8 mouse cellular contexts compared by ENCODE assay signal in genomic region chr16:30145465-30146207, GRCm38 (mm10).
DNase-seq lines count a peak whose midpoint lies in the region; ATAC-seq and TF ChIP-seq lines count a peak whose summit lies in the region.

No protein-coding gene starts in this region.

- no peaks in the 10 kb centered on the region for H3K36me3 ChIP-seq in lung, postnatal 0 days (ENCODE audit: insufficient read depth, low read length)
- H3K36me3 ChIP-seq in heart, postnatal 0 days (replicated peaks; ENCODE audit: control insufficient read depth, insufficient read depth, low read length), result no peaks in the 10 kb centered on the region
- no peaks in the 10 kb centered on the region for H3K36me3 ChIP-seq in limb, embryonic 13.5 days
- no peaks in the 10 kb centered on the region for H3K36me3 ChIP-seq in neural tube, embryonic 11.5 days (ENCODE audit: control insufficient read depth, insufficient read depth, low read length)

- H3K4me2 ChIP-seq in lung, postnatal 0 days (replicated peaks; ENCODE audit: low read depth, low read length), result peak overlapping the region; percentile 36
- H3K4me2 ChIP-seq in heart, postnatal 0 days (ENCODE audit: low read depth, low read length), result peak overlapping the region; percentile 52
- peak overlapping the region; percentile 63 for H3K4me2 ChIP-seq in limb, embryonic 13.5 days (replicated peaks)
- peak overlapping the region; percentile 30 for H3K4me2 ChIP-seq in neural tube, embryonic 11.5 days (ENCODE audit: low read depth)

- no peak overlapping the region for H3K9ac ChIP-seq in lung, postnatal 0 days (replicated peaks; ENCODE audit: low read depth)
- H3K9ac ChIP-seq in heart, postnatal 0 days (replicated peaks; ENCODE audit: low read depth, low read length), result no peak overlapping the region
- peak overlapping the region; percentile 35; the same call in 1 of the 2 replicates for H3K9ac ChIP-seq in limb, embryonic 13.5 days
- no peak overlapping the region; the same call in 1 of the 2 replicates for H3K9ac ChIP-seq in neural tube, embryonic 11.5 days (ENCODE audit: low read length)

- DNase-seq in lung, postnatal 0 days (ENCODE audit: low spot score), result peak; percentile 43
- DNase-seq in lung, postnatal 14 days, result no peak
- peak; percentile 48 for DNase-seq in fibroblast of lung, adult 2 months (ENCODE audit: low read depth)
- DNase-seq in heart, postnatal 0 days (ENCODE audit: low spot score), result peak; percentile 32
- peak; percentile 74 for DNase-seq in neural tube, embryonic 11.5 days (ENCODE audit: low spot score)
- peak; percentile 33 for DNase-seq in telencephalon, adult 2 months (ENCODE audit: low read depth, low spot score)
- no peak for DNase-seq in frontal cortex, postnatal 14 days (ENCODE audit: low spot score in 2 of 2)

- H3K9me3 ChIP-seq in lung, postnatal 0 days (ENCODE audit: low read length), result no peaks in the 10 kb centered on the region
- H3K9me3 ChIP-seq in heart, postnatal 0 days (replicated peaks; ENCODE audit: control insufficient read depth, low read length), result no peaks in the 10 kb centered on the region
- H3K9me3 ChIP-seq in limb, embryonic 13.5 days, result no peaks in the 10 kb centered on the region
- H3K9me3 ChIP-seq in neural tube, embryonic 11.5 days (ENCODE audit: control insufficient read depth, low read length), result no peaks in the 10 kb centered on the region

- no peaks in the 10 kb centered on the region for H3K4me1 ChIP-seq in lung, postnatal 0 days (ENCODE audit: insufficient read depth, low read depth, low read length)
- H3K4me1 ChIP-seq in heart, postnatal 0 days (ENCODE audit: control insufficient read depth, insufficient read depth), result no peaks in the 10 kb centered on the region
- peaks cover 48% of the 10 kb centered on the region for H3K4me1 ChIP-seq in limb, embryonic 13.5 days
- H3K4me1 ChIP-seq in neural tube, embryonic 11.5 days (ENCODE audit: control insufficient read depth, insufficient read depth, low read length), result peaks cover 7% of the 10 kb centered on the region; the same call in 1 of the 2 replicates

- H3K4me3 ChIP-seq in lung, postnatal 0 days (ENCODE audit: low read depth, low read length), result no peak overlapping the region
- H3K4me3 ChIP-seq in heart, postnatal 0 days (ENCODE audit: low read depth, low read length), result peak overlapping the region; percentile 19
- H3K4me3 ChIP-seq in limb, embryonic 13.5 days, result peak overlapping the region; percentile 27
- H3K4me3 ChIP-seq in neural tube, embryonic 11.5 days (ENCODE audit: low read depth, low read length), result no peak overlapping the region

- peak; percentile 9; the same call in 1 of the 2 replicates for ATAC-seq in lung, postnatal 0 days
- peak; percentile 69 for ATAC-seq in heart, postnatal 0 days (ENCODE audit: insufficient read depth, low read depth)
- ATAC-seq in limb, embryonic 13.5 days (ENCODE audit: low FRiP score, low read depth), result 0 out of 2 replicates have a peak, but pooled peaks have one; percentile 46
- ATAC-seq in neural tube, embryonic 11.5 days (ENCODE audit: insufficient read depth, low FRiP score, low TSS enrichment), result peak; percentile 69

- WGBS in lung, postnatal 0 days, result 27% methylated on average over 16 of the region's 16 CpGs
- WGBS in heart, postnatal 0 days, result 24% methylated on average over 16 of the region's 16 CpGs
- 4% methylated on average over 16 of the region's 16 CpGs for WGBS in limb, embryonic 13.5 days
- WGBS in neural tube, embryonic 11.5 days, result 11% methylated on average over 16 of the region's 16 CpGs

- H3K27me3 ChIP-seq in lung, postnatal 0 days (replicated peaks; ENCODE audit: insufficient read depth, low read length), result no peaks in the 10 kb centered on the region
- H3K27me3 ChIP-seq in heart, postnatal 0 days (ENCODE audit: control insufficient read depth, insufficient read depth, low read length), result 0 out of 2 replicates have a peak, but pooled peaks cover 2% of the 10 kb centered on the region
- peaks cover 3% of the 10 kb centered on the region; the same call in 1 of the 2 replicates for H3K27me3 ChIP-seq in limb, embryonic 13.5 days
- peaks cover 8% of the 10 kb centered on the region for H3K27me3 ChIP-seq in neural tube, embryonic 11.5 days (ENCODE audit: control insufficient read depth, insufficient read depth, low read length)

- no peak overlapping the region for H3K27ac ChIP-seq in lung, postnatal 0 days (ENCODE audit: low read length)
- no peak overlapping the region for H3K27ac ChIP-seq in heart, postnatal 0 days (ENCODE audit: low read depth)
- H3K27ac ChIP-seq in limb, embryonic 13.5 days, result peak overlapping the region; percentile 11; the same call in 1 of the 2 replicates
- H3K27ac ChIP-seq in neural tube, embryonic 11.5 days (ENCODE audit: low read depth, low read length), result no peak overlapping the region

- TF ChIP-seq EP300 in lung, postnatal 0 days (IDR thresholded peaks at IDR 0.05), result no peak
- TF ChIP-seq EP300 in heart, postnatal 0 days (IDR thresholded peaks at IDR 0.05; ENCODE audit: low read depth), result no peak

- no peak for TF ChIP-seq CTCF in lung, postnatal 0 days (IDR thresholded peaks at IDR 0.05)
- TF ChIP-seq CTCF in heart, postnatal 0 days (IDR thresholded peaks at IDR 0.05; ENCODE audit: low read depth), result no peak

Comparison
In these comparisons a context has a peak if more than half of its experiments do, and no peak if none do; other contexts are left out.
1. DNase-seq: peak in lung, postnatal 0 days (single experiment), fibroblast of lung, adult 2 months (single experiment), heart, postnatal 0 days (single experiment), neural tube, embryonic 11.5 days (single experiment) and telencephalon, adult 2 months (single experiment); none in lung, postnatal 14 days (single experiment) and frontal cortex, postnatal 14 days (0 of 2).
2. ATAC-seq: peak in every context shown above with its lines; median percentile 69 in heart, postnatal 0 days; 69 in neural tube, embryonic 11.5 days; 46 in limb, embryonic 13.5 days; 9 in lung, postnatal 0 days.
3. H3K4me3 ChIP-seq: peak in heart, postnatal 0 days (single experiment) and limb, embryonic 13.5 days (single experiment); none in lung, postnatal 0 days (single experiment) and neural tube, embryonic 11.5 days (single experiment).
4. Peak in every context shown above with its lines, with median percentiles within 50 percentile points of each other: H3K4me2 ChIP-seq.